Mouse (Mus musculus) heart, adult 2 months (tissue): Measurements from ENCODE around the gene Pi4k2a.

Source experiments
- CTCF ChIP-seq: fragments of 200-600 bp; IDR thresholded peaks from 2 replicates; pipeline ENCODE4 v1.8.1; 2022; ENCODE audit warnings: antibody characterized with exemption, mild to moderate bottlenecking, moderate library complexity
- EP300 ChIP-seq: fragments of 200-500 bp; IDR thresholded peaks from 2 replicates; pipeline ENCODE4 v1.6.1; 2011; ENCODE audit warnings: low read depth, low read length, control low read depth; ENCODE audit not compliant: insufficient read depth
- POLR2A ChIP-seq: fragments of 200-500 bp; IDR thresholded peaks from 2 replicates; pipeline ENCODE4 v1.6.1; 2011; ENCODE audit warnings: mild to moderate bottlenecking, low read depth, low read length, control low read depth; ENCODE audit not compliant: insufficient read depth

- TF ChIP-seq CTCF (peak; percentile 91), EP300 (no peak), POLR2A (no peak)
Measured at GRCm38 (mm10) chr19:42069241-42069525, 21.1 kb upstream of the Pi4k2a start.
